Mouse (Mus musculus) cortical plate, adult 2 months (tissue): ENCODE data around the gene Ythdf1.

ENCODE experiments used
- CTCF ChIP-seq: fragments of 200-500 bp; IDR thresholded peaks from 2 replicates; pipeline ENCODE4 v1.5.1; 2011; ENCODE audit warnings: mild to moderate bottlenecking, control low read depth, low read length; ENCODE audit not compliant: insufficient read depth; ENCODE audit errors: extremely low read depth
- POLR2A ChIP-seq: fragments of 200-500 bp; IDR thresholded peaks from 2 replicates; pipeline ENCODE4 v1.6.1; 2011; ENCODE audit warnings: mild to moderate bottlenecking, low read length, control low read depth; ENCODE audit not compliant: insufficient read depth; ENCODE audit errors: extremely low read depth

DNA sequence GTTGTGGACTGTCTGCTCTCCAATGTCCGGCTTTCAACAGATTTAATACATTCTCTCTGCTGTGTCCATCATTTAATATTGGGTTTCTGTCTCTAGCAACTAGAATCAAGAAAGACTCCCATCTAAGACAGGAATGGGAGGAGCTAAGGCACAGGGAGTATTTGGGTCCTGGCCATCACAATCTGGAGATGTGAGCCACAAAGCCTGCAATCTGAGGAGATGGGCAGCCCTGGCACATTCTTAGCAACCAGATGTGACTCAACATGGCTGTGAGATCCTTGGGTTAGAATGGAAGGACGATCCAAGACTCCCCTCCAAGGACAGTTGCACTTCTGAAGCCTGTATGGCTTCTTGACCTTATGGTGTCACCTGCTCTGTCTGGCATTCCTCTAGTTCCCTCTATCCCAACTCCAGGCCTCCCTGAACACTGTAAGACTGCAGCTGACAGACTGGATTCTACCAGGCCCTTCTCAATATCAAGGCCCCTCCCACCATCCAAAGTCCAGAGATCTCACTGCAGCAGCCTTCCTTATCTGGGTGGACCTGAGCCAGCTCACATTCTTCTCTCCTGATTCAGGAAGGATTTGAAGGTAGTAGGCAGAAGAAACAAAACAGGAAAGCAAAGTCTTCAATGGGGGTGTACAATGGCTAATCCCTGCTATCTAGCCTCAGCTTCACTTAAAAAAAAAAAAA, 42.0 kb upstream of the Ythdf1 start:
- no peak for TF ChIP-seq CTCF
- TF ChIP-seq POLR2A, result no peak
